Mouse (Mus musculus) thymus, postnatal 10 days (tissue): Measurements from ENCODE around the gene Olfr310.

Source experiments
- DNase-seq, 2 experiments: peaks; one replicate each; pipeline ENCODE4 v3.0.0; 2021; ENCODE audit warnings: low spot score in 2 of 2

The Olfr310 gene

GRCm38 (mm10) chr7:86277072-86277471 lies at the start of gene Olfr310:
Olfr310 (minus strand) TSS chr7:86277172.
- DNase-seq = no peak

DNA sequence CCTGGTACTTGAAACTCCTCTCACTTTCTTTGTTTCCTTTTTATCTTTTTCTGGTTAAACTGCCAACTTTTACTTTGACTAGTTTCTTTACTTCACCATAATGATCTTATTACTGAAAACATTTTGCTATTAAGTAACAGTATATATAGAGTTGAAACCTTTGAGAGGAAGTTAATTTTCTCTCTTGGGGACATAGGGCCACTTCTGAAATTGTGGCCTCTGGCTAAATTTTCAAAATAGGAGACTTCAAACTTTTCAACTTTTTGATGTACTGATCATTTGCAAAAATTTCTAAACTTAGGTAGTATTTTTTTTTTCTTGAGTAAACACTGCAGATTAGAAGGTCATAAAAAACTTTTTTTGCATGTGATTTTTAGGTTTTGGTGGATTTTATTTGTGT lies 48.6 kb upstream of the Olfr310 start, which contains the start of gene Olfr308:
Gene Olfr308, minus strand, starts transcription at position 101 of the 400 bp plus-strand sequence.
- DNase-seq = no peak

DNA sequence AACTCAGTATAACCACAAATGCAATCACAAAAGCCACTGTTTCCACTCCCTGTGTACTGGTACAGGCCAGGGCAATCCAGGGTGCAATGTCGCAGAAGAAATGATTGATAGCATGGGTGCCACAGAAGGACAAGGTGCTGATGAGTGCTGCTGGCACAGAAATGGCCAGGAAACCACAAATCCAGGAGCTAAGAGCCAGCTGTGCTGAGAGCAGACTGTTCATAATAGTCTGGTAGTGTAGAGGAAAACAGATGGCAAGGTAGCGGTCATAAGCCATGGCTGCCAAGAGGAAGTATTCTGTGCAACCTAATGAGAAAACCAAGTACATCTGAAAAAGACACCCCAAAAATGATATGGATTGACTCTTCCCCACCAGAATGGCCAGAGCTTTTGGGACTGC lies 44.4 kb upstream of the Olfr310 start:
- no peak for DNase-seq

DNA sequence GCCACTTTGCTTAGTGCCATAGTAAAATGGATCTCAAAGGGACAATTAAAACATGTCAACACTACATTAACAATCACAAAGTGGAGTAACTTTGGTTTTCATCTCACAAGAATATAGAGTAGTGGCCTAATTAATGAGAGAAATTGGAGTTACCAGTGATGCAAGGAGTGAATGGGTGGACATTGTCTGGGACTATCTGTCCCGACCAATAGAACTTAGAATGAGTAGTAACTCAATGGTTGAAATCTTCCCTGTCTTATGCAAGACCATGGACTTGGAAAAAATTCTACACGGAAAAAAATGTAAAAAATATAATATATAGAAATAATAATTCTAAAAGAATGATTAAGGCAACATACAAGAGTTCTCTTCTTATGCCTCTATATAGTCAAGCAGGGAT lies 36.6 kb upstream of the Olfr310 start, which contains the start of gene Olfr309:
Gene Olfr309, minus strand, starts transcription at position 101 of the 400 bp plus-strand sequence.
- DNase-seq = no peak

GRCm38 (mm10) chr7:86246208-86246607 lies 30.8 kb downstream of the Olfr310 start, which contains the start of gene Vmn2r76:
Vmn2r76 (minus strand) TSS chr7:86246308.
- DNase-seq = no peak
